Mouse (Mus musculus) gonadal fat pad, adult 2 months (tissue): ENCODE data around the gene Pbld1. TPM values are rescaled to one million over a fixed set of nuclear protein-coding genes. Genes with fewer than 3 reads are reported as not detected.

Source experiments
- DNase-seq: peaks from one replicate; pipeline ENCODE4 v3.0.0-alpha.2; 2012; ENCODE audit warnings: low read depth
- polyA plus RNA-seq: library from polyadenylated mRNA; depleted of rRNA; stranded (reverse); fragments of >200 nt; gene quantifications from 2 replicates; pipeline ENCODE4 v1.2.3, GENCODE M21; 2012

Pbld1 gene
- polyA plus RNA-seq, 1 experiment: 0.93 TPM

DNA sequence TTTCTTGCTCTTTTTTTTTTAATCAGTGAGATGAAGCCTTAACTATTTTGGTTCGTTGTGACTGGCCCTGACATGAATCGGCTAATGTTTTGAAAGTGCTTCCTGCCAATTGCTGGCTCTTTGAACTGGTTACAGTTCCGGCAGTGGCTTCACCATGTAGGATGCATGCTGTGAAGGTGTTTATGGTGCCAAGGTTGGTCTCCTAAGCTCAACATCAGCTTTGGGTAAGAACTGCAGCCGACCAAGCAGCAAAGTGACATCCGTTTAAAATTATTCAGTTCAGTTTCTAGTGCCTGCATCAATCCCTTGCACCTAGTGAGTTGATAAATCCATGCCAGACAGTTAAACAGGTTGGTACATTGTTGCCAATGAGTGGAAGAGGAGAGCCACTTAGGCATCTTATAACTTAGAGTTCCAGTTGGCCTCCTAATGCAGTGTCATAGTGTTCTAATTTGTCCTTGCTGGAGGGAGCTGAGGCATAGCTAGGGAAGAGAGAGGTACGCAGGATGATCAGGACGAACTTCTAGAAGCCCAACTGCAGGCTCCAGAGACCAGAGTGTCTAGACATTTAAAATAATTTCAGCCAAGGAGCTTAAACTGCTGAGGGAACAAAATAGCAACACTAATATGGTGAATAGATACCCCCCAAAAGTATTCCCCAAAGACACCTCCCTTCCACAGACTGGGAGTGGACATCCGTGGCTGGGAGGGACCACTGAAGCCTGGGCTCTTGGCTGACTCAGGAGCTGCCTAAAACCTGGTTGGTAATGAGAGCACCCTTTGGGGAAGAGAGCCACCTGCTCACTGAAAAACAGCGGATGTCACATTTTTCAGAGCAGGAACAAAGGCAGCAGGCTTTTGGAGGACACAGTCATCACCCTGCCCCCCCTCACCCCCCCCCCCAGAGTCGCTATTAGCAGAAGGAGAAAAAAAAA is 32.9 kb downstream of the Pbld1 start:
- DNase-seq: peak; percentile 16

DNA sequence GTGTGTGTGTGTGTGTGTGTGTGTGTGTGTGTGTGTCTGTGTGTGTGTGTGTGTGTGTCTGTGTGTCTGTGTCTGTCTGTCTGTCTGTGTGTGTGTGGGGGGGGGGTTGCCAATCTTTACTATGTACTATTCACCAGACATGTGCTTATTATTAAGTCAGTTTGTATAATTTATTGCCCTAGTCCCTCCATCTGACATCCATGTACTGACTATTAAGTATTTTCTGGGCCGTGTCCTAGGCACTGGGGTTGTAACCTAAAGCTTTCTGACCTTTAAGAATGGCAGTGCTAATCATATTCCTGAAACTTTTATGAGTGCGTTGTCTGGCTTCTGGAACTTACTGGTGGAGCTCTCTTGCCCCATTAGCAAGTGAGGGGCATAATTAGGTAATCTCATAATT is 36.8 kb downstream of the Pbld1 start:
- no peak for DNase-seq

- DNase-seq: no peak
These were observed 38.2 kb downstream of the Pbld1 start for GRCm38 (mm10) chr10:63098191-63098590.

GRCm38 (mm10) chr10:63099521-63099920 is 39.6 kb downstream of the Pbld1 start, which contains the start of gene Atoh7:
TSS of gene Atoh7 (plus strand) at chr10:63099651.
- no peak for DNase-seq

DNA sequence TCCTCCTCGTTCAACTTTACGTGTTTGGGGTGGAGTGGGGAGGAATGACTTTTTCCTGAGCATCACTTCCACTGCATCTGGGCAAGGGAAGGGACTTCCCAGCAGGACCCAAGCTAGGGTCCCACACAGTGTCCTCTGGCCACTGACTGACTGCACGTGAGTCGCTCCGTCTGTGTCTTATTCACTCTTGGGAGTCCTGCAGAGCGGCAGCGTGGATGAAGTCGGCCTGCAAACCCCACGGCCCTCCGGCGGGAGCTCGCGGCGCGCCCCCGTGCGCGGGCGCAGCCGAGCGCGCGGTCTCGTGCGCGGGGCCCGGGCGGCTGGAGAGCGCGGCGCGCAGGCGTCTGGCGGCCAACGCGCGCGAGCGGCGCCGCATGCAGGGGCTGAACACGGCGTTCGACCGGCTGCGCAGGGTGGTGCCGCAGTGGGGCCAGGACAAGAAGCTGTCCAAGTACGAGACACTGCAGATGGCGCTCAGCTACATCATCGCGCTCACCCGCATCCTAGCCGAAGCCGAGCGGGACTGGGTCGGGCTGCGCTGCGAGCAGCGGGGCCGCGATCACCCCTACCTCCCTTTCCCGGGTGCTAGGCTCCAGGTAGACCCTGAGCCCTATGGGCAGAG is 40.1 kb downstream of the Pbld1 start:
- no peak for DNase-seq

GRCm38 (mm10) chr10:63100657-63101056 is 40.7 kb downstream of the Pbld1 start:
- DNase-seq: no peak

GRCm38 (mm10) chr10:63113027-63113604 is 53.2 kb downstream of the Pbld1 start:
- no peak for DNase-seq

DNA sequence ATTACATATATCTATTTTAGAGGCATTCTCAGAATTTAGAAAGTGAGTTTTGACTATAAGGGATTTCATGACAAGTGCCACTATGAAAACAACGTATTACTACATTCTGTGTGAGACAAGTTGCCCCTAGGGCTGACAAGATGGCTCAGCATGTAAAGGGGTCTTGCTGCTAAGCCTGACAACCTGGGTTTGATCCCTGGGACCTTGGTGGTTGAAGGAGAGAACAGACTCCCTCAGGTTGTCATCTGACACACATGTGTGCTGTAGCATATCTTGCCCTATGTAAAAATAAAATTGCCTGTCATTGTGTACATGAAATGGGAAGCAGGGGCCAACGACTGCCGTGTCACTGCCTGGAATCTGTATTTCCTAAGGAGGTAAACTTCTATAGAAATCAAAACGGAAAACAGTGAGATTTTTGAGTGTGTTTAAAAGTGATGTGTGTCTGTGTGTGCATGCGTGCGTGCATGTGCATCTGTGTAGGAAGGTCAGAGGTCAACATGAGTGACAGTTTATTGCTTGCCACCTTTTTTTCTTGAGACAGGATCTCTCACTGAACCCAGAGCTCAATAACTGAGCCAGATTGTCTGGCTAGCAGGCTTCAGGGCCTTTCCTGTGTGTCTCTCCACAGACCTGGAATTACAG is 53.9 kb downstream of the Pbld1 start:
- DNase-seq: no peak

DNA sequence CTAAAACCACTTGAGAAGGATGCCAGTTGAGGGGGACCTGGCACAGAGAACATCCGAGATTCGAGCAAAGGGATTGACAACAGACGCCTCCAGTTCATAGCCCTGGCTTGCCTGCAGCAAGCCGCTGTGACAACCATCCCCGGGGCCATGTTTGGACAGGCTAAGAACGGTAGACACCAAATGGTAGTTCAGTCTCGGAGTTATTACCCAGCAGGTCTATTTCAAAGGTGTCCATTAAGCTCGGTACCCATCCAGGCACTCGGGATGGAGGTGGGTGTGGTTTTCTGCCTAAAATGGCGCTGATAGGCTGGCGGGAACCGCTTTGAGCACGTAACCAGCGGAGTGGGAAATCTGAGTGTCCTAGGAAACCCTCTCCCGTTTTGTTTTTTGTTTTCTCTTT is 55.9 kb downstream of the Pbld1 start:
- no peak for DNase-seq

- no peak for DNase-seq
These were observed 56.4 kb downstream of the Pbld1 start for GRCm38 (mm10) chr10:63116376-63116775.

- no peak for DNase-seq
These were observed 57.6 kb downstream of the Pbld1 start for GRCm38 (mm10) chr10:63117583-63117982.

GRCm38 (mm10) chr10:63119916-63120315 is 60.0 kb downstream of the Pbld1 start:
- no peak for DNase-seq

- DNase-seq: no peak
These were observed 62.0 kb downstream of the Pbld1 start for GRCm38 (mm10) chr10:63121961-63122360.

- DNase-seq: no peak
These were observed 62.6 kb downstream of the Pbld1 start for GRCm38 (mm10) chr10:63122516-63122915.

DNA sequence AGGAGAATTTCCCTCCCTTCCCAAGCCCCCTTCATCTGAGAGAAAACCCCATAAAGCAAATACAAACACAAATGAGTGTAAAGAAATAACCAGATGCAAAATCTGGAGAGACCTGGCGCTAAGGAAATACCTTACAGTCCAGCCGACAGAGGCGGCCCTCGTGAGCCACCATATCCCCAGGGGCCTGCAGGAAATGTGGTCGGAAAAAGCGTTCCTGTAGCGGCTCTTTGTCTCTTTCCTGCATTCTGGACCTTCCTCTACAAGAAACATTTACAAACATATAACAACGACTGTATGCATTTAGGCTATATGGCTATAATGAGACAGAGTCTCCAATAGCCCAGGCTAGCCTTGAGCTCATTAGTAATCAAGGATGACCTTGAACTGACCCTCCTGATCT is 63.2 kb downstream of the Pbld1 start:
- DNase-seq: no peak

- DNase-seq: no peak
These were observed 64.1 kb downstream of the Pbld1 start for GRCm38 (mm10) chr10:63124016-63124415.

DNA sequence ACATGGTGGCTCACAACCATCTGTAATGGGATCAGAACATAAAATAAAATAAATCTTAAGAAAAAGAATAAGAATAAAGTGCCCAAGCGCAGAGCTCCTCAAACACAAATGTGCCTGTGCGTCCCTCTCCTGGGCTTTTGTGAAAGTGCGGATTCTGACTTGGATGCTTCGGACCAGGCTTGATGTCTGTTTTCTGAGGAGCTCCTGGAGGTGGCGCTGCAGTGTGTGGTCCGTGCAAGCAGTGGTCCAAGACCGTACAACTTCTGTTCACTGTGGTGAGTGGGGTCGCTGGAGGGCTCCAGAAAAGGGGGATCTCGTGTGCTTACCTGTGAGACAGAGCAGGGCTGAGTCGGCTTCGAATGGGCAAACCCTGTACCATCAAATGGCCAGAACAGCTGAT is 65.4 kb downstream of the Pbld1 start:
- no peak for DNase-seq

- no peak for DNase-seq
These were observed 66.2 kb downstream of the Pbld1 start for GRCm38 (mm10) chr10:63126116-63126515.

DNA sequence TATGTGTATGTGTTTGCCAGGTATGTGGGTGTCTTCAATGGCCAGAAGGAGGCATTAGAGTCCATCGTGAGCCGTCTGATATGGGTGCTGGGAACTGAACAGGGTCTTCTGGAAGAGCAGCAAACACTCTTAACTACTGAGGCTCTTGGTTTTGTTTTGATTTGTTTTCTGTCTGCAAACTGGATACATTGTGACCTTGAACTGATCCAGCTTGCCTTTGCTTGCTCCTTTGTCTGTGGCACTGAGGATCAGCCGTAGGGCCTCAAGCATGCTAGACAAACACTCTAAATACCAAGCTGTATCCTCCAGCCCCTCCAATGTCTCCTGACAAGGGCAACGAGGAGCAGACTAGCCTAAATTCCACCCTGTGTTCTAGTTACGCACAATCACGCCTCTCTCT is 67.2 kb downstream of the Pbld1 start:
- DNase-seq: no peak
